Mouse (Mus musculus): ENCODE measurements around the gene Faim. TPM values are rescaled to one million over a fixed set of nuclear protein-coding genes. Genes with fewer than 3 reads are reported as not detected.

Gene Faim
- total RNA-seq, 2 experiments from 2014 or later, result 32.3 to 34.1 TPM

- no peak for DNase-seq (ENCODE audit: low spot score in 2 of 2)
- intact Hi-C loops (cut with DNase I), result no loop called here
Observed at GRCm38 (mm10) chr9:99032031-99032430, 45.9 kb downstream of the Faim start.

DNA sequence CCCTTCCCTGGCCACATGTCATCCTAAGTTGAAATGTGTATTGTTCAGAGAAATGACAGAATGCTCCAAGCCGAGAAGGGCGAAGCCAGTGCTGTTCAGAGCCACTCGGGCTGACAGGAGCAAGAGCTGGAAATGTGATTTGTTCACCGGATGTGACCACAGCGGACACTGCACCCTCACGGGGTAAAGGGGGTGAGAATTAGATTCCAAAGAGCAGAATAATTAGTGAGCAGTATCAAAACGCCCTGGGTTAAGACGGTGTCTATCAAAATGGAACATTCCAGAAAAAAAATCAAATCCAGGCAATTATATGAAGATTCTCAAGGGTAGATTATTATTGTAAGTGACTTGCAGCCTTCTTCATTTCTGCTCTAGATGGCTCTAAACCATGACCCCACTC lies 47.9 kb downstream of the Faim start:
- intact Hi-C loops (cut with DNase I), result no loop called here
- no peak for DNase-seq (ENCODE audit: low spot score in 2 of 2)

DNA sequence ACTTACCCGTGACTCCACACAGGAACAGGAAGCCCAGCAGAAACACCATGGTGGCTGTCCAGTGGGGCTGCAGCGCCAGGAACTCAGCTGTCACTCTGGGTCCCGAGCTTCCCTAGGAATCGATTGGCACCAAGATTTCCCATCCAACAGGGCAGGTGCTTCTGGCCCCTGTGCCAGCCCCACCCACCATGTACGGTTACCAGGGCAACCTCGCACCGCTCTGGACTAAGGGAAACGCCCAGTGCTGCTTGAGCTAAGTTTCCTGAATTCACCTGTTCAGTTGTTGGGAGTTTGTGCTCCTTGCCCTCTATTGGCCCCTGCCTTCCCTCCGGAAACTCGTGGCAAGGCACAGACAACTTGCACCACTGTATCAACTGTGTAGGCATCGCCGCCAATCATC lies 49.4 kb downstream of the Faim start, which contains the start of gene Gm1123:
Gene Gm1123 (minus strand): TSS at position 141 of the 400 bp plus-strand sequence.
- intact Hi-C loops (cut with DNase I), result no loop called here
- no peak for DNase-seq (ENCODE audit: low spot score in 2 of 2)

DNA sequence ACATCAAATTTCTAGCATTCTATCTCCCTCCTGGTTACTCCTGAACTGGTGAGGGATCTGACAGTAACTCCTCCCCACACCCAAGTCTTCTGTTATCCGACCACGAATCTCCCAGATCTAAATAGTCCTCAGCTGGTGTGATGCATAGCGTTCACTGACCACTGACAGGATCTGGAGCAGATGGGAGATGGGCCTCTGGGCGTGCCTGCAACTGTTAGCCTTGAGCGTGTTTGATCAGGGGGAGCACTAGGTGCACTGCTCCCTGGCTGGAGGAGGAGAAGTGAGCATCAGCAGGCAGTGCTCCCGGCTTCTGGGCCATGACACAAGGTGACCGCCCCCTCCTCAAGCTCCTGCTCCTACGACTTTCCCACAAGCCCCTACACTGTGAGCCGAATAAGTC lies 55.8 kb downstream of the Faim start:
- DNase-seq (ENCODE audit: low spot score in 2 of 2), result no peak
- intact Hi-C loops (cut with DNase I), result no loop called here

- intact Hi-C loops (cut with DNase I), result no loop called here
- no peak for DNase-seq (ENCODE audit: low spot score in 2 of 2)
Observed at GRCm38 (mm10) chr9:99042641-99043040, 56.5 kb downstream of the Faim start.

DNA sequence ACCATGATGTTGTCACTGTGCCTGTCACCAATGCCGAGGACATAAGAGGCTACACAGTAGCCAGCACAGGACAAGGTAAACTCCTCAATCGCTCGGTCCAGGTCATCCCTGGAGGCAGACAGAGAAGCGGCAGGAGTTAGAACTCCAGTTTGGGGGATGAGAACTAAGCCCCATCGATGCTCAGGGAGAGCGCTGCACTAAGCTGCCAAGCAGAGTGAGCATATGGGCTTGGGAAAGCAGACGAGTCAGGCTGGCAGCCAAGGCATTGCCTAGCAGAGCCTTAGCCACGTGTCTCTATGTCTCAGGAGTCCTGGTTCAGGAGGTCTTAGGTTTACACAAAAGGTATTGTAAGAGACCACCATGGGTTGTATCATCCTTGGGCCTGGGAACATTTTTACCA lies 58.6 kb downstream of the Faim start:
- peak in 1 of 2 experiments; percentile 18 for DNase-seq (ENCODE audit: low spot score in 2 of 2)
- intact Hi-C loops (cut with DNase I), result no loop called here

- DNase-seq (ENCODE audit: low spot score in 2 of 2), result no peak
- intact Hi-C loops (cut with DNase I), result no loop called here
Observed at GRCm38 (mm10) chr9:99048724-99049250, 62.6 kb downstream of the Faim start.

- DNase-seq (ENCODE audit: low spot score in 2 of 2), result no peak
- intact Hi-C loops (cut with DNase I), result no loop called here
Observed at GRCm38 (mm10) chr9:99049760-99050159, 63.6 kb downstream of the Faim start.

Other genes with a start within 250 kb of the Faim start
- gene Prr23a1, start 143.9 kb upstream of the Faim start, total RNA-seq (2021), result not detected
- gene Prr23a2, start 129.9 kb upstream of the Faim start, total RNA-seq (2021), result not detected
- gene Prr23a3, start 121.6 kb upstream of the Faim start, total RNA-seq (2021), result not detected
- gene 7420426K07Rik, start 83.3 kb upstream of the Faim start, total RNA-seq (2021), result not detected
- gene Foxl2, start 31.1 kb upstream of the Faim start, total RNA-seq (2021), result under 1 TPM; 0.91 to 0.99 TPM
- gene Gm1123, start 49.3 kb downstream of the Faim start, total RNA-seq (2021), result not detected
- 10 to 100 TPM; 23.3 to 23.9 TPM for gene Pik3cb, start 154.2 kb downstream of the Faim start, total RNA-seq (2021)